Mouse (Mus musculus) G1E (cell line): ENCODE data around the gene Slc37a1. TPM values are rescaled to one million over a fixed set of nuclear protein-coding genes. Genes with fewer than 3 reads are reported as not detected.

Source experiments
- ATAC-seq: 2 replicates; pipeline ENCODE4 v1.8.0; 2016; ENCODE audit warnings: mild to moderate bottlenecking; ENCODE audit not compliant: insufficient number of reproducible peaks, poor library complexity, low FRiP score, severe bottlenecking; ENCODE audit errors: extremely low read depth
- DNase-seq: peaks from one replicate; pipeline ENCODE4 v3.0.0; 2012; ENCODE audit warnings: low spot score
- H3K27me3 ChIP-seq: 2 replicates; pipeline ENCODE4 v1.6.1; 2012; ENCODE audit warnings: mild to moderate bottlenecking, low read length, inconsistent platforms; ENCODE audit not compliant: insufficient read depth
- H3K36me3 ChIP-seq: replicated peaks from 2 replicates; pipeline ENCODE3; 2012; ENCODE audit warnings: mild to moderate bottlenecking, inconsistent platforms
- H3K4me1 ChIP-seq: 2 replicates; pipeline ENCODE4 v1.6.1; 2012; ENCODE audit warnings: low read depth, low read length, inconsistent platforms, mixed read lengths; ENCODE audit not compliant: insufficient read depth
- H3K4me3 ChIP-seq: 2 replicates; pipeline ENCODE4 v1.5.1; 2012; ENCODE audit warnings: low read depth, mild to moderate bottlenecking, inconsistent platforms, low read length, moderate library complexity, mixed read lengths
- H3K9me3 ChIP-seq: replicated peaks from 2 replicates; pipeline ENCODE4 v1.6.1; 2012; ENCODE audit warnings: inconsistent platforms
- CTCF ChIP-seq: IDR thresholded peaks from 2 replicates; pipeline ENCODE4 v1.5.1; 2012; ENCODE audit warnings: low read depth, low read length, inconsistent platforms, mixed read lengths
- GATA1 ChIP-seq: IDR thresholded peaks from 2 replicates; pipeline ENCODE4 v1.6.1; 2012; ENCODE audit warnings: borderline replicate concordance, low read length, inconsistent platforms, mixed read lengths
- GATA2 ChIP-seq: IDR thresholded peaks from 2 replicates; pipeline ENCODE4 v1.6.1; 2012; ENCODE audit warnings: low read depth, low read length, inconsistent platforms, borderline replicate concordance
- POLR2AphosphoS5 ChIP-seq: IDR thresholded peaks from 2 replicates; pipeline ENCODE4 v1.6.1; 2012; ENCODE audit warnings: low read depth, low read length, inconsistent platforms; ENCODE audit not compliant: insufficient replicate concordance
- TAL1 ChIP-seq: conservative IDR thresholded peaks from 2 replicates; pipeline ENCODE4 v1.6.1; 2012; ENCODE audit warnings: low read depth, low read length, inconsistent platforms, mixed read lengths
- polyA plus RNA-seq: library from polyadenylated mRNA; stranded (reverse); fragments of >175 nt; gene quantifications from 2 replicates; pipeline ENCODE4 v1.2.3, GENCODE M21; 2012
- total RNA-seq, 2 experiments: library from RNA; stranded (forward) in 1 of 2; stranded (reverse) in 1 of 2; fragments of 200-1000 nt in 1 of 2; fragments of >200 nt in 1 of 2; fragmentation: Nextera tagmentation in 1 of 2; gene quantifications; 2 replicates each; pipeline ENCODE4 v1.2.3; 2014 to 2017

The Slc37a1 gene
- total and polyA plus RNA-seq, 3 experiments: 0.38 TPM; not detected in 2

GRCm38 (mm10) chr17:31335344-31336080, 48.9 kb downstream of the Slc37a1 start:
- ATAC-seq (no peak), DNase-seq (no peak)
- TF ChIP-seq GATA1 (no peak), CTCF (no peak), POLR2AphosphoS5 (no peak)
- Histone ChIP-seq H3K9me3 (peaks cover 79% of the 10 kb centered on the region), H3K27me3 (no peaks in the 10 kb centered on the region), H3K4me3 (no peak overlapping the region; the same call in 1 of the 2 replicates), H3K36me3 (no peaks in the 10 kb centered on the region), H3K4me1 (no peaks in the 10 kb centered on the region)

- ATAC-seq (no peak), DNase-seq (no peak)
- H3K4me3 ChIP-seq: no peak overlapping the region
- peaks cover 79% of the 10 kb centered on the region for H3K9me3 ChIP-seq
- H3K4me1 ChIP-seq: no peaks in the 10 kb centered on the region
- TF ChIP-seq GATA2 (no peak), POLR2AphosphoS5 (no peak), TAL1 (no peak), CTCF (no peak)
- no peaks in the 10 kb centered on the region for H3K27me3 ChIP-seq
- H3K36me3 ChIP-seq: no peaks in the 10 kb centered on the region
Measured at GRCm38 (mm10) chr17:31339769-31340168, 53.2 kb downstream of the Slc37a1 start.

- DNase-seq (no peak), ATAC-seq (no peak)
- TF ChIP-seq POLR2AphosphoS5 (no peak), TAL1 (no peak), GATA1 (no peak), GATA2 (no peak), CTCF (no peak)
- no peaks in the 10 kb centered on the region for H3K27me3 ChIP-seq
- H3K4me3 ChIP-seq: no peak overlapping the region
- H3K4me1 ChIP-seq: no peaks in the 10 kb centered on the region
- no peaks in the 10 kb centered on the region for H3K36me3 ChIP-seq
- peaks cover 78% of the 10 kb centered on the region for H3K9me3 ChIP-seq
Measured at GRCm38 (mm10) chr17:31342191-31342590, 55.6 kb downstream of the Slc37a1 start.

- DNase-seq (no peak), ATAC-seq (no peak)
- TF ChIP-seq GATA2 (no peak), POLR2AphosphoS5 (no peak), TAL1 (no peak), GATA1 (no peak), CTCF (no peak)
- H3K27me3 ChIP-seq: no peaks in the 10 kb centered on the region
- H3K4me1 ChIP-seq: no peaks in the 10 kb centered on the region
- H3K9me3 ChIP-seq: peaks cover 77% of the 10 kb centered on the region
- no peak overlapping the region for H3K4me3 ChIP-seq
- no peaks in the 10 kb centered on the region for H3K36me3 ChIP-seq
Measured at GRCm38 (mm10) chr17:31344172-31344801, 57.7 kb downstream of the Slc37a1 start.

- no peak for DNase-seq
- H3K9me3 ChIP-seq: peaks cover 77% of the 10 kb centered on the region
- TF ChIP-seq CTCF: no peak
- no peak for TF ChIP-seq GATA2
- TF ChIP-seq TAL1: no peak
- no peak for TF ChIP-seq GATA1
- TF ChIP-seq POLR2AphosphoS5: no peak
- no peak for ATAC-seq
- no peaks in the 10 kb centered on the region for H3K27me3 ChIP-seq
- H3K4me3 ChIP-seq: no peak overlapping the region
- no peaks in the 10 kb centered on the region for H3K36me3 ChIP-seq
- H3K4me1 ChIP-seq: no peaks in the 10 kb centered on the region
Measured at GRCm38 (mm10) chr17:31344816-31345215, 58.2 kb downstream of the Slc37a1 start.

- DNase-seq: no peak
- no peak for ATAC-seq
- H3K27me3 ChIP-seq: no peaks in the 10 kb centered on the region
- no peak overlapping the region for H3K4me3 ChIP-seq
- TF ChIP-seq POLR2AphosphoS5: no peak
- TF ChIP-seq GATA2: no peak
- no peak for TF ChIP-seq CTCF
- no peak for TF ChIP-seq TAL1
- H3K36me3 ChIP-seq: no peaks in the 10 kb centered on the region
- H3K9me3 ChIP-seq: peaks cover 73% of the 10 kb centered on the region
- no peaks in the 10 kb centered on the region for H3K4me1 ChIP-seq
Measured at GRCm38 (mm10) chr17:31348129-31348528, 61.5 kb downstream of the Slc37a1 start.
